Mouse (Mus musculus): ENCODE results near the gene Faf1.

Gene Faf1

DNA sequence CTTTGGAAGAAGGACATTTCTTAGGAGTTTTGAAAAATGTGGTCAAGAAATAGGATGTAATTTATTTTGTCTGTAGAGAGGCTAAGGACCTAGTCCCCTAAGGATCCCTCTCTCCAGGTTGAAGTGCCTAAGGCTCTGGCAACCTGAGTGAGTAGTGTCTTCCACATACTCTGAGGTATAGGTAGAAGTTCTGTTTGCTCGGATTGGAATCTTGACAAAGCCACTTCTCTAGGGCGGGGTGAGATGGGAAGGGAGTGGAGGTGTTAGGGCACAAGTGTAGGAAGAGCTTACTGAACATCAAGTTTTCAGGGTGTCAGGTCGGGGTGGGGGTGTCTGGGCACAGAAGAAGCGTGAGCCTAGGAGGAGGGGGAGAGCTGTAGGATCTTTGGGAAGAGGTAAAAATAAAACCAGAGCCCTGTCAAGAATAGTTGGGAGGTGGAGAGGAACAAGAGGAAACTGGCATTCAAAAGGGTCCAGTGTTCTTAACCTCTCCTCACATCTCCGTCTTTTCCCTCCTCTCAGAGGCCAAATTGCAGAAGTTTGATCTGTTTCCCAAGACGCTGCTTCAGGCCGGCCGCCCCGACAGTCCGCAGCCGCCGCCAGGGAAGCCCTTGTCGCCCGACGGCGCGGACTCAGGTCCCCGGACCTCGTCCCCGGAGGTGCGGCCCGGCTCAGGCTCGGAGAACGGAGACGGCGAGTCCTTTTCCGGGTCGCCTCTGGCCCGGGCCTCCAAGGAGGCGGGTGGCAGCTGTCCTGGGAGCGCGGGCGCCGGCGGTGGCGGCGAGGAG lies 304.9 kb downstream of the Faf1 start:
- DNase-seq = no peak

DNA sequence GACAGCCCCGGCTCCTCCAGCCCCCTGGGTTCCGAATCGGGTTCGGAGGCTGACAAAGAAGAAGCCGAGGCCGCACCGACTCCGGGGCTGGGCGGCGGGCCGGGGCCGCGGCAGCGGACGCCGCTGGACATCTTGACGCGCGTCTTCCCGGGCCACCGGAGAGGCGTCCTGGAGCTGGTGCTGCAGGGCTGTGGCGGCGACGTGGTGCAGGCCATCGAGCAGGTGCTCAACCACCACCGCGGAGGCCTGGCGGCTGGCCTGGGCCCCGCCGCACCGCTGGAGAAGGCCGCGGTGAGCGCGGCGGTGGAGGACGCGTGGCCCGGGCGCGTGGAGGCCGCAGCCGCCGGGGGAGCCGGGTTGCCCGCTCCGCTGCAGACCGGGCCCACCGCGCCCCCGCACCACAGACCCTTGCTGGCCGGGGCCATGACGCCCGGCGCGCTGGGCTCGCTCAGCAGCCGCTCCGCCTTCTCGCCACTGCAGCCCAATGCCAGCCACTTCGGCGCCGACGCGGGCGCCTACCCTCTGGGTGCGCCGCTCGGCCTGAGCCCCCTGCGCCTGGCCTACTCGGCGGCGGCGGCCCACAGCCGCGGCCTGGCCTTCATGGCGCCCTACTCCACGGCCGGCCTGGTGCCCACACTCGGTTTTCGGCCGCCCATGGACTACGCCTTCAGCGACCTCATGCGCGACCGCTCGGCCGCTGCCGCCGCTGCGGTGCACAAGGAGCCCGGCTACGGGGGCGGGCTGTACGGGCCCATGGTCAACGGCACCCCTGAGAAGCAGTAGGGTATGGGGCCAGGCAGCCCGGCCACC lies 305.7 kb downstream of the Faf1 start:
- no peak for DNase-seq

DNA sequence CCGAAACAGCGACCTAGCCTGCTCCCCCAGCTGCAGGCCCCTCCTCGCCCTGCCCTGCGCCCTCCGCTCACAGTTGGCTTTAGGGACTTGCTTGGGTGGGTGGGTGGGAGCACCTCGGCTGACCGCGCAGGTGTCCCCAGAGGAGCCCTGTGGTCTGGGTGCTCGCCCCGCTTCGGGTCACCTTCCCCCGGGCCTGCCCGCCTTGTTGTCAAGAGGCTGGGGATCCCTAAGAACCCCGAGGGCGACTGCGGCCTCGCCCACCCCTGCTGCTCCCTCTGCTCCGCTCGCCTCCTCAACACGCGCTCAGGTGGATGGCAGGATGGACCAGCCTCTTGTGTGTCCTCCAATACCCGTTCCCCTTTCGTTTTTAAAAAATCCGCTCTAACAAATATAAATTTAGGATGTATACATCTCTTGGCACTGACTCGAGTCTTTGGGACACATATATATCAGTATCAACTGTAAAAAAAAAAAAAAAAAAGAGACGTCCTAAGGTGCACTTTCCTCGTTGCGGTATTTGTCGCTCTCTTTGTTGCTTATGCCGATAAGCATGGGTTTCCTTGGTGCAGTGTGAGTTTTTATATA lies 306.4 kb downstream of the Faf1 start:
- DNase-seq = no peak

DNA sequence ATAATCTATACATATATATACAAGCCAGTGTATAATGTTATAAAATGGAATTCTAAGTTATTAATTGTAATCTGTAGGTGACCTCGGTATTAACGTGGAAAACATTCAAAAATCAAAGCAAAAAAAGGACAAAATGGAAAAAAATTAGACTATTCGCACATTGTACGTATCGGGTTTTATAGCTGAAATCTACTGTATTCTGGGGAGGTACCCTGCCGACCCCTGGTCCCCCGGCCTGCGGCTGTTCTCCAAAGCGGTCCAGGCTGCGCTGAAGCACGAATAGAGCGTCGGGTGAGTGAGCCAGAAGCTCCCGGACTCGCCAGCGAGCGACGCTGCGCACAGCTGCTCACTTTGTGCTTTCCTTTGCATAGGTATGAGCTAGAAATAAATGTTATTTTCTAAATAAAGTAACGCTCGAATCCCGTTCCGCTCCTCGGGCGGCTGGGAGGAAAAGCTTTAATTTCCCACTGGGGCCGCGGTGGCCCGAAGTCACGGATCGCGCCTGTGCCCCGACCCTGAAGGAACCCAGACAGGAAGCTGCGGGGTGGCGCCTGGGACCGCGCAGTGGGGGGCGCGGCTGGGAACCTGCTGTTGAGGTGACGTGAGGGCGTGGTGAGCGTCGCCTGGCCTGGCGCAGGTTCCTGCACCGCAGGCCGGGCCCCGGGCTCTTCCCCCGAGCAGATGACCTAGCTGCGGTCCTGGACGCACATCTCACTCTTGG lies 307.1 kb downstream of the Faf1 start:
- no peak for DNase-seq

DNA sequence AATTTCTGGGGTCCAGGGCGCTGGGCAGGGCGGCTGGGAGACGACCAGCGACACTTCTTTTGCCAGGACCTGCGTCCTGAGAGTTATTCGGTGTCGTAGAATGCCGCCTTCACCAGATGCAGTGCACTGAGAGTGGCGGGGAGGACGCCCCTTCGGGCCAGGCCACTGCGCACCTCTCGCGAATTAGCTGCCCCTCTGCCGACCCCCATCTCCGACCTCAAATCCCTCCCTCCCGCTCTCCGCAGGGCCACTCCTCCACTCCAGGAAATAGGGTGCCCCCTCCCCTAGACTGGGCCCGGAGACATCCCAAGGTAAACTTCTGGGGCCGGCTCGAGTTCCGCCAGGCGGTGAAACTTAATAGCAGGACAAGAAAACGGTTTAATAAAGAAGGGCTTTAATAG lies 307.6 kb downstream of the Faf1 start:
- no peak for DNase-seq

DNA sequence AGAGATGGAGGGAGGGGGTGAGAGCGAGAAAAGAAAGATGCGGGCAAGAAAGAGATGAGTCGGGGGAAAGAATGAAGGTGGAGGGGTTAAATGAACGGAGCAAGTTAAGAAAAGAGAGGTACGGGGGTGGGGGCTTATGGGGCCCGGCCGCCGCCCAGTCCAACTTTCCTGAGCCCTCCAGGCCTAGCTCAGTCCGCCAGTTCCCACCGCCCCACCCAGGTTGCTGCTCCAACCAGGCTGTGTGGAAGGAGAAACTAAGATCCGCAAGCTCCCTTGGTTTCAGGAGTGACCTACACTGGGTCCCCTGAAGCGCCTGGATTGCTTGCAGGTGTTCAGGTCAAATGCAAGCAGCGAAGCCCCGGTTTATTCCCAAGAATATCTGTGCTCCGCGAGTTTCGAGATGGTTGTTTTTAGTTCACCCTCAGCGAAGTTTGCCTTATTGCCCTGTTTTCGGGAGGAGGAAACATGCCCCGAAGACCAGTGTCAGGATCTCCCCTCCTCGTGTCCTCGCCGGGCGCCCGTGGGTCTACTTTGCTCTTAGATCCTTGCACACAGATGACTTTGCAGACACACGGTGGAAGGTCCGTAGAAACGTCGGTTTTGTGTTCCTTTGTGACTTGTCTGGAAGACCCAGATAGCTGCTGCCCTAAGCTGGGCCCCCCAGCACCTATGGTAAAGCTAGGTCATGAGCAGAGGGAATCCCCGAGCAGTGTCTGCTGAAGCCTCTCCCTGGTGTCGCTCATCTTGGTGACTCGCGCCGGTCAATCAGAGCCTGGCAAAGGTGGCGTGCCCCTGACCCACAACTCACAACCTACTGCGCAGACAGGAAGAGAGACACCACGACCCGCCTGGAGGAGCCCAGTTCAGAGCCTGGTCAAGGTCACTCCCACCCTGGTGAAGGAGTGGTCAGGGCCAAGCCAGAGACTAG lies 308.4 kb downstream of the Faf1 start:
- DNase-seq = no peak

DNA sequence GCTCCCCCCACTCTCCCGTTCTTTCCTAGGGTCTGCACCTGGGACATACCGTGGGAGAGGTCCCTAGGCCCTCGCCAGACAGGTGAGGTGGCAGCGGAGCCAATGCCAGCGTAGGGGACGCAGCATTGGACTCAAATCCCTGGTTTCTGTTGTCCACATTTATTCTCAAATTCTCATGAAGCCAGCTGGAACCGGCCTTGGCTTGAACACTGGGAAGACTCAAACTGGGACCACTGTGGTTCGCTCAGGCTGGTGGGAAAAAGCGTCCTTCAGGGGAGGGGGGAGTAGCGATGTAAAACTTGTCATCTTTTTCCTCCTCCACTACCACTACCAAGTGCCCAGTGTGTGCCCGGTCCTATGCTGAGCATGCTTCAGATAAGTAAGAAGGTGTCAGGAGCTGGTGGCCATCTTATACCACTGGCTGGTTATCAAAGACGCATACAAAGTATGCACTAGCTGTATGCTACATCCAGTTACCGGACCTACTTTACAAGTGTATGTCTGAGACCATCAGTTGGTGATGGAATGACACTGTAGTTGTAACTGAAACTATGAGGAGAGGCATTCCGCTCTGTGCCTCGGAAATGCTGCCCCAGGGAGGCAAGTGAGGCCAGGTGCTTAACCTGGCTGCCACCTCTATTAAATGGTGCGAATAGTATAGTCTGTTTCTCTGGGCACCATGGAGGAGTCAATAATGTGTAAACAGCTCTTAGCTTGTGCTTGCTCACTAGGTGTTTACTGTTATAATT lies 309.2 kb downstream of the Faf1 start:
- no peak for DNase-seq

DNA sequence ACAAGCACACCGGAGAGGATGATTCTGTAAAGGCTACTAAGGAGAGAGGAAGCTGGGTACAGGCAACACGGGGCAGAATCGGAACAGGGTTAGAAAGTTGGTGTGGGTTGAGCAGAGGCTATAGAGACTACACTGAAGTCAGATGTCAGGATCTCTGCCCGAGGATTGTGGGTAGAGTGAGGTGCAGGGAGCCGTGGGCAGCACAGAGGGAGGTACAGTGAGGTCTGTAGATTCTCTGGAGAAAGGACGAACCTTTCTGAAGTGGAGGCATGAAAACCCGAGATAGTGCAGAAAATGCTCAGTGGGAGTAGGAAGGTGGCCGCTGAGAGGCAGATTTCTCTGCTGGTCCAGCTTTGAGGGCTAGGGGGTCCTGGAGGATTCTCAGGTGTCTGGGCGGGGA lies 309.9 kb downstream of the Faf1 start:
- no peak for DNase-seq

DNA sequence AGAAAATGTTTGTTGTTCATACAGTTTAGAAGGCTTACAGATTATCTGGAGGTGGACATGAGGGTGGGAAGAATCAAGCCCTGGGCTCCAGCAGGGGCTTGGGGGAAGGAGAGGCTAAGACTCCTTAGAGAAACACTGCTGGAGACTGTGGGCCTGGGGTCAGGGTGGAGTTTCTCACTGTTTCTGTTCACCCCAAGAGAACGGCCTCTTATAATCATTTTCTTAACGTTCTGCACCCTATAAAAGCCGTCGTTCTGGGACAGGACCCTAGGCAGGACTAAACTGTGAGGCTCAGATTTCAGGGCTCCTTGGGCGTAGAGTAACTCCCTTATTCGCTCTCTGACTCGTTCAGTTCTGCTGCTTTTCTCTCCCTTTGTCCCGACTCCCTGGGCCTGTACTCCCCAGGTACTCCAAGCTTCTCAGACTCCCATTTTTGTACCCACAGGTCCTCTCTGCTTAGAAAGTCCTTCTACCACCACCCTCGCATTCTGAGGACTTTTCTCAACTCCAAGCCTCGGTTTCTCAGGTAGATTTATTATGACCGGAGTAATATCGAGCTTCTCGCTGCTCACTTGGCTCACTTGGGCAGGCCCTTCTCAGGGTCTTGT lies 310.5 kb downstream of the Faf1 start:
- DNase-seq = no peak

DNA sequence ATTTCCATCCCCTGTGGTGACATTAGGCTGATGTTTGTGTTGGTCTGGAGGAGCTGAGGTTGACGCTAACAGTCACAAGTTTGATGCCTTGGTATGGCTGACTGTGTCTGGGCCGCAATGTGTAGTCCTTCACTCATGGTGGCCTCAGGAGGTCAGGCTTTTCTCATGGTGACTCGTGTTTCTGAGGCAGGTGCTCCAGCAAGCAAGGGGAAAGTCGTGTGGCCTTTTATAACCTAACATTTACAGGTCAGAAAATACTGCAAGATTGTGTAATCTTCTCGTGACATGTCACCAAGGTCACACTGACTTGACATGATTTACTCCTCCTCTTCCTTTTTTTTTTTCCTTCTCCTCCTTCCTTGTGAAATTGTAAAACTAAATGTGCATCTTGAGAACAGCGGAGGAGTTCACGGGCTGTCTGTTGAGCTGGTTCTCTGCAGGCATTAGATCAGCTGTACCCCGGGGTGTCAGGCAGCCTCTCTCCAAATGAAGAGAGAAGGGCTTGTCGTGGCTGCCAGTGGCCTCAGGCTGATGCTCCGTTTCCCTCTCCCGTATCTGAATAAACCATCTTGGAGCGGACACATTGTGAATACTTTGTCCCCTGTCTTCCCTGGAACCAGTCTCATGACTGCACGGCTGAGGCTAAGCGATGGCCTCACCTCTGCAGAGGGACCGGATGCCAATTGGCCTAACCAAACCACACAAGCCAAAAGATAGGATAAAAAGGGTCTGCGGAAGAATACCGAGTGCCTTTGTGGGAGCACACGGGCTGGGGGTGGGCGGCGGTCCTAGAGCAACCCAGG lies 311.4 kb downstream of the Faf1 start:
- no peak for DNase-seq

DNA sequence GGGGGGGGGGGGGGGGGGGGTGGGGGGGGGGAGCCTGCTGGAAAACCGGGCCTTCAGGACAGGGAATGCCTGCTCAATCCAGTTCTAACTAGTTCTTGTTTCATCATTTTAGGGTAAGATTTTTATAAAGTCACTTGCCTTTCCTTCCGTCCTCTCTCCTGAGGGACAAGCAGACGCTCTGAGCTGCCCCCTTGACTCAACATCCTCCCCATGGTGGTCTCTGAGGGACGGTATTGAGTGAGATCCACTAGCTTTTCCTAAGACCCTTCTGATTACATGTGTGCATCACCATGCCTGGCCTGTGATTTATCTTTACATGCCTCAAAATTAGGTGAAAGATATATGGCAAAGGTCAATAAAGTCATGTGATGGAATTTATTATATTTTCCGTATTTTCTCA lies 312.0 kb downstream of the Faf1 start:
- DNase-seq = no peak

DNA sequence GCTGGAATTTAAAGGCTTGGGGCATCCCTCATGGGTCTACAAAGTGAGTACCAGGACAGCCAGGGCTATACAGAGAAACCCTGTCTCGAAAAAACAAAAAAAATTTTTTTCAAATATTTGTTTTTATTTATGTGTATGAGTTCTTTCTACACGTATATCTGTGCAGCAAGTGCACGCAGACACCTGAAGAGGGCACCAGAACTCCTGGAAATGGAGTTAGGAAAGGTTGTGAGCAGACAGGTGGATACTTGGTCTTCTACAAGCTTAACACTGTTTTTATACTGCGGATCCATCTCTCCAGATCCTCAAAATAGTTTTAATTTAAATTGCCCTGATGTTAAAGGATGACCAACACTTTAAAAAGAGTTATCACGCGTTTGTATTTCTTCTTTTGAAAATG lies 312.8 kb downstream of the Faf1 start:
- no peak for DNase-seq

DNA sequence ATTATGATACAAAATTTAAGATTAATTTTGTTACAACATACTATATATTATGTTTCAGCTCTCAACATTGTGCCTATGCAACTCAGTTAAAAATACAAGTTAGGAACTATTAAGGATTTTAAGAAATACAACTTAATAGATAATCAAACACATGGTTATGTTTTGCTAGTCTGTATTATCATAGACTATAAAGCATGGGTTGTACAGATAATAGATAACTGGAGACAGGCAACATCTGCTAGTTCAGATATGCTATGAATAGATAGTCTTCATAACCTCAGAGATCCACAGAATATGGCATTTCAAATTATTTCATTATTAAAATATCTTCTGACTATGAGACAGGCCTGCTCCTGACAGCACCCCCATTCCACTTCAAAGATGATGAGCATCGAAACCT lies 329.7 kb downstream of the Faf1 start:
- DNase-seq = no peak

Data from kidney, adult 8-10 months (tissue).